Mouse (Mus musculus) liver, embryonic 14.5 days (tissue): ENCODE results near the gene 4933406M09Rik. TPM values are rescaled to one million over a fixed set of nuclear protein-coding genes. Genes with fewer than 3 reads are reported as not detected.

Source experiments
- ATAC-seq: fragments of 200-750 bp; cut with Nextera tagmentation; 2 replicates; pipeline ENCODE4 v1.8.0; 2017; ENCODE audit warnings: moderate number of reproducible peaks, mild to moderate bottlenecking, moderate library complexity; ENCODE audit not compliant: insufficient read depth
- DNase-seq, 3 experiments: peaks; one replicate each; pipeline ENCODE4 v3.0.0-alpha.2; 2012 to 2013; ENCODE audit warnings: low read depth in 3 of 3, low spot score in 3 of 3
- H3K27ac ChIP-seq: fragments of 300-500 bp; sonication (generic); 2 replicates; pipeline ENCODE4 v1.5.1; 2014; ENCODE audit warnings: moderate library complexity, mild to moderate bottlenecking, control low read depth, inconsistent platforms
- H3K27me3 ChIP-seq: fragments of 300-500 bp; sonication (generic); 2 replicates; pipeline ENCODE4 v1.6.1; 2014; ENCODE audit warnings: mild to moderate bottlenecking, low read length, moderate library complexity; ENCODE audit not compliant: control insufficient read depth, insufficient read depth
- H3K36me3 ChIP-seq: fragments of 300-500 bp; sonication (generic); replicated peaks from 2 replicates; pipeline ENCODE4 v1.6.1; 2014; ENCODE audit warnings: low read depth; ENCODE audit not compliant: control insufficient read depth, insufficient read depth
- H3K4me1 ChIP-seq, 2 experiments: fragments of 200-500 bp in 1 of 2; fragments of 300-500 bp in 1 of 2; sonication (generic) in 1 of 2; replicated peaks; 2 replicates each; pipeline ENCODE4 v1.6.1; 2012 to 2014; ENCODE audit warnings: antibody characterized with exemption in 1 of 2, inconsistent platforms in 1 of 2, low read length in 1 of 2; ENCODE audit not compliant: control insufficient read depth in 2 of 2, insufficient read depth in 2 of 2
- H3K4me2 ChIP-seq: fragments of 300-500 bp; sonication (generic); 2 replicates; pipeline ENCODE4 v1.6.1; 2014; ENCODE audit warnings: low read depth, mild to moderate bottlenecking, control low read depth, moderate library complexity
- H3K4me3 ChIP-seq, 2 experiments: fragments of 200-500 bp in 1 of 2; fragments of 300-500 bp in 1 of 2; sonication (generic) in 1 of 2; 2 replicates each; pipeline ENCODE4 v1.5.1; 2012 to 2014; ENCODE audit warnings: low read depth in 2 of 2, low read length in 2 of 2, mild to moderate bottlenecking in 2 of 2, control low read depth in 1 of 2, inconsistent platforms in 1 of 2, moderate library complexity in 1 of 2; ENCODE audit not compliant: insufficient read depth in 1 of 2
- H3K9ac ChIP-seq: fragments of 300-500 bp; sonication (generic); replicated peaks from 2 replicates; pipeline ENCODE4 v1.6.1; 2014; ENCODE audit warnings: mild to moderate bottlenecking, control low read depth, moderate library complexity
- H3K9me3 ChIP-seq: fragments of 300-500 bp; sonication (generic); 2 replicates; pipeline ENCODE4 v1.6.1; 2016; ENCODE audit warnings: low read length, mixed read lengths; ENCODE audit not compliant: control insufficient read depth
- CTCF ChIP-seq: IDR thresholded peaks from 2 replicates; pipeline ENCODE4 v1.5.1; 2016; ENCODE audit warnings: antibody characterized with exemption, low read depth, control low read depth
- EP300 ChIP-seq: IDR thresholded peaks from 2 replicates; pipeline ENCODE4 v1.6.1; 2016; ENCODE audit warnings: antibody characterized with exemption, low read depth
- WGBS: fragments of 180-500 bp; shearing (Covaris S2); extraction: QIAGEN DNeasy Blood & Tissue Kit; methylation state at CpG from one replicate; pipeline ENCODE4 v1.1.7; 2014; ENCODE audit not compliant: insufficient replicate concordance; 5-methylcytosine and 5-hydroxymethylcytosine counted together
- polyA plus RNA-seq, 2 experiments: library from polyadenylated mRNA; depleted of rRNA in 1 of 2; stranded (reverse) in 1 of 2; unstranded in 1 of 2; fragments of >200 nt; fragmentation: Nextera tagmentation in 1 of 2; extraction: Ambion mirVana in 1 of 2; gene quantifications; 2 replicates each; pipeline versions ENCODE4 v1.2.1 to v1.2.3; 2012 to 2014

Gene 4933406M09Rik
- polyA plus RNA-seq, 2 experiments, result not detected

- H3K4me3 ChIP-seq, result peak overlapping the region; percentile 14 to 23
- no peak overlapping the region for H3K9ac ChIP-seq
- DNase-seq, result peak; percentile 71 to 84 (median 77)
- no peaks in the 10 kb centered on the region for H3K9me3 ChIP-seq
- WGBS, result 4% methylated on average over 42 of the region's 54 CpGs
- no peak overlapping the region for H3K27ac ChIP-seq
- 0 out of 2 replicates have a peak, but pooled peaks have one; percentile 12 for TF ChIP-seq CTCF
- TF ChIP-seq EP300, result no peak
- ATAC-seq, result peak; percentile 90
- peaks cover 19% of the 10 kb centered on the region for H3K36me3 ChIP-seq
- H3K4me2 ChIP-seq, result peak overlapping the region; percentile 51
- H3K27me3 ChIP-seq, result 0 out of 2 replicates have a peak, but pooled peaks cover 4% of the 10 kb centered on the region
- peaks cover 4 to 5% of the 10 kb centered on the region in 2 experiments for H3K4me1 ChIP-seq
Measured at GRCm38 (mm10) chr1:134344005-134344950, 41.5 kb upstream of the 4933406M09Rik start.

- no peak for ATAC-seq
- H3K27ac ChIP-seq, result no peak overlapping the region
- H3K9ac ChIP-seq, result no peak overlapping the region
- peaks cover 4 to 5% of the 10 kb centered on the region in 2 experiments for H3K4me1 ChIP-seq
- 0 out of 2 replicates have a peak, but pooled peaks cover 4% of the 10 kb centered on the region for H3K27me3 ChIP-seq
- WGBS, result 72% methylated on average over 4 of the region's 4 CpGs
- TF ChIP-seq CTCF, result no peak
- no peak for TF ChIP-seq EP300
- DNase-seq, result no peak
- H3K36me3 ChIP-seq, result peaks cover 26% of the 10 kb centered on the region
- peak overlapping the region; percentile 51 for H3K4me2 ChIP-seq
- no peaks in the 10 kb centered on the region for H3K9me3 ChIP-seq
- H3K4me3 ChIP-seq, result no peak overlapping the region
Measured at GRCm38 (mm10) chr1:134345075-134345474, 40.7 kb upstream of the 4933406M09Rik start.

GRCm38 (mm10) chr1:134347791-134348190, 37.9 kb upstream of the 4933406M09Rik start:
- H3K9me3 ChIP-seq, result no peaks in the 10 kb centered on the region
- ATAC-seq (no peak), DNase-seq (no peak)
- H3K27ac ChIP-seq, result no peak overlapping the region
- 89% methylated on average over 9 of the region's 9 CpGs for WGBS
- H3K4me2 ChIP-seq, result no peak overlapping the region
- TF ChIP-seq EP300 (no peak), CTCF (no peak)
- peaks cover 4 to 5% of the 10 kb centered on the region in 2 experiments for H3K4me1 ChIP-seq
- no peak overlapping the region for H3K4me3 ChIP-seq
- no peak overlapping the region for H3K9ac ChIP-seq
- peaks cover 51% of the 10 kb centered on the region for H3K36me3 ChIP-seq
- 0 out of 2 replicates have a peak, but pooled peaks cover 4% of the 10 kb centered on the region for H3K27me3 ChIP-seq

- WGBS, result 83% methylated on average over 2 of the region's 2 CpGs
- H3K27ac ChIP-seq, result no peak overlapping the region
- ATAC-seq (no peak), DNase-seq (no peak)
- no peaks in the 10 kb centered on the region for H3K27me3 ChIP-seq
- H3K9ac ChIP-seq, result no peak overlapping the region
- no peak overlapping the region for H3K4me2 ChIP-seq
- no peak for TF ChIP-seq EP300
- TF ChIP-seq CTCF, result no peak
- H3K36me3 ChIP-seq, result peaks cover 74% of the 10 kb centered on the region
- H3K4me1 ChIP-seq, result no peaks in the 10 kb centered on the region; a peak in 1 of 4 replicates
- no peak overlapping the region for H3K4me3 ChIP-seq
- no peaks in the 10 kb centered on the region for H3K9me3 ChIP-seq
Measured at GRCm38 (mm10) chr1:134353326-134353725, 32.4 kb upstream of the 4933406M09Rik start.

GRCm38 (mm10) chr1:134357461-134357860, 28.3 kb upstream of the 4933406M09Rik start:
- H3K9me3 ChIP-seq, result no peaks in the 10 kb centered on the region
- ATAC-seq (no peak), DNase-seq (peak in 1 of 3 experiments; percentile 14)
- WGBS, result 66% methylated on average over 4 of the region's 4 CpGs
- H3K9ac ChIP-seq, result no peak overlapping the region
- no peaks in the 10 kb centered on the region for H3K27me3 ChIP-seq
- no peak for TF ChIP-seq CTCF
- peaks cover 6 to 7% of the 10 kb centered on the region in 2 experiments for H3K4me1 ChIP-seq
- no peak overlapping the region for H3K27ac ChIP-seq
- no peak overlapping the region for H3K4me2 ChIP-seq
- H3K36me3 ChIP-seq, result peaks cover 46% of the 10 kb centered on the region
- H3K4me3 ChIP-seq, result no peak overlapping the region
